Mouse (Mus musculus) adrenal gland, postnatal 10 days (tissue): ENCODE results near the gene Ankrd13b. TPM values are rescaled to one million over a fixed set of nuclear protein-coding genes. Genes with fewer than 3 reads are reported as not detected.
A peak's percentile ranks its signal among the peaks of the same experiment; 100 is the strongest.

Source experiments
- DNase-seq: peaks from one replicate; pipeline ENCODE4 v3.0.0; 2021; ENCODE audit warnings: mixed read lengths
- total RNA-seq, 2 experiments: library from RNA; stranded (reverse); gene quantifications; 2 replicates each; pipeline ENCODE4 v1.2.3; 2021

Ankrd13b gene
- total RNA-seq, 2 experiments from 2014 or later: 8.3 to 13.4 TPM

GRCm38 (mm10) chr11:77461856-77462255, 27.6 kb downstream of the Ankrd13b start:
- DNase-seq: no peak

GRCm38 (mm10) chr11:77456866-77457265, 32.6 kb downstream of the Ankrd13b start:
- no peak for DNase-seq

- no peak for DNase-seq
Observed at GRCm38 (mm10) chr11:77455770-77456510, 33.5 kb downstream of the Ankrd13b start.

- DNase-seq: no peak
Observed at GRCm38 (mm10) chr11:77453388-77453787, 36.1 kb downstream of the Ankrd13b start.

GRCm38 (mm10) chr11:77451670-77452069, 37.8 kb downstream of the Ankrd13b start:
- no peak for DNase-seq

GRCm38 (mm10) chr11:77449224-77449623, 40.3 kb downstream of the Ankrd13b start:
- DNase-seq: no peak

GRCm38 (mm10) chr11:77446628-77447041, 42.8 kb downstream of the Ankrd13b start:
- DNase-seq: peak; percentile 59

- DNase-seq: peak; percentile 61
Observed at GRCm38 (mm10) chr11:77444939-77445338, 44.5 kb downstream of the Ankrd13b start.

- peak; percentile 56 for DNase-seq
Observed at GRCm38 (mm10) chr11:77442186-77443170, 47.0 kb downstream of the Ankrd13b start.

- no peak for DNase-seq
Observed at GRCm38 (mm10) chr11:77441020-77441419, 48.5 kb downstream of the Ankrd13b start.

- no peak for DNase-seq
Observed at GRCm38 (mm10) chr11:77440081-77440480, 49.4 kb downstream of the Ankrd13b start.

GRCm38 (mm10) chr11:77437026-77437425, 52.5 kb downstream of the Ankrd13b start:
- DNase-seq: no peak

GRCm38 (mm10) chr11:77428446-77428845, 61.0 kb downstream of the Ankrd13b start:
- DNase-seq: no peak

GRCm38 (mm10) chr11:77423175-77423859, 66.2 kb downstream of the Ankrd13b start:
- peak; percentile 20 for DNase-seq

Other genes starting within 250 kb of the Ankrd13b start
- gene Coro6, start 27.3 kb downstream of the Ankrd13b start, total RNA-seq: 10 to 100 TPM in 1 of 2 experiments, 1 to 10 TPM in 1; 5.4 to 24.8 TPM
- 10 to 100 TPM; 49.7 to 57.8 TPM for gene Git1, start 3.9 kb upstream of the Ankrd13b start, total RNA-seq
- gene Abhd15, start 25.4 kb upstream of the Ankrd13b start, total RNA-seq: 10 to 100 TPM; 26.1 to 27.5 TPM
- gene Trp53i13, start 26.3 kb upstream of the Ankrd13b start, total RNA-seq: 10 to 100 TPM; 12.9 to 13.2 TPM
- not detected for gene Gm10392, start 29.5 kb upstream of the Ankrd13b start, total RNA-seq
- 10 to 100 TPM; 45.4 to 52.4 TPM for gene Taok1, start 118.1 kb upstream of the Ankrd13b start, total RNA-seq
- gene Nufip2, start 196.5 kb upstream of the Ankrd13b start, total RNA-seq: 10 to 100 TPM; 66.1 to 69.1 TPM
- gene Cryba1, start 235.6 kb upstream of the Ankrd13b start, total RNA-seq: not detected